In genomic region chr14:104468623-104468970, GRCm38 (mm10) we compare ENCODE assay signal across 9 mouse cellular contexts. TPM values are rescaled to one million over a fixed set of nuclear protein-coding genes. Genes with fewer than 3 reads are reported as not detected.
A peak's percentile ranks its signal among the peaks of the same experiment; 100 is the strongest.
DNase-seq lines count a peak whose midpoint lies in the region; ATAC-seq and TF ChIP-seq lines count a peak whose summit lies in the region.
"Had no signal": no experiment of that assay in that cellular context is flagged by ENCODE, and none has a peak within 500 bp of the region (broad histone marks: within the 10 kb centered on the region; RNA-seq: fewer than 3 reads in every experiment).

No protein-coding gene starts in this region.

- 11% methylated on average over 6 of the region's 6 CpGs for WGBS in lung, embryonic 14.5 days
- WGBS in hindbrain, embryonic 10.5 days, result 4% methylated on average over 6 of the region's 6 CpGs
- WGBS in limb, embryonic 13.5 days, result 10% methylated on average over 6 of the region's 6 CpGs
- WGBS in neural tube, embryonic 15.5 days, result 4% methylated on average over 6 of the region's 6 CpGs

- H3K36me3 ChIP-seq in lung, embryonic 14.5 days (ENCODE audit: insufficient read depth), result no peaks in the 10 kb centered on the region
- H3K36me3 ChIP-seq in hindbrain, embryonic 10.5 days, result no peaks in the 10 kb centered on the region
- H3K36me3 ChIP-seq in limb, embryonic 13.5 days, result no peaks in the 10 kb centered on the region
- no peaks in the 10 kb centered on the region for H3K36me3 ChIP-seq in neural tube, embryonic 15.5 days

- no peak for DNase-seq in lung, embryonic 14.5 days
- DNase-seq in lung, adult 18-20 months, result no peak
- DNase-seq in hindbrain, embryonic 10.5 days (ENCODE audit: low spot score), result no peak
- no peak for DNase-seq in adrenal gland, adult 18-20 months (ENCODE audit: low spot score in 2 of 2)
- DNase-seq in right cerebral cortex, postnatal 4 days, result no peak
- DNase-seq: adrenal gland, adult 8-10 months had no signal

- peaks cover 93% of the 10 kb centered on the region for H3K27me3 ChIP-seq in lung, embryonic 14.5 days (ENCODE audit: insufficient read depth, low read length)
- H3K27me3 ChIP-seq in hindbrain, embryonic 10.5 days (ENCODE audit: insufficient read depth, poor library complexity, severe bottlenecking), result peaks cover 97% of the 10 kb centered on the region
- peaks cover 95% of the 10 kb centered on the region for H3K27me3 ChIP-seq in limb, embryonic 13.5 days
- peaks cover 62% of the 10 kb centered on the region for H3K27me3 ChIP-seq in neural tube, embryonic 15.5 days (replicated peaks)

- H3K9me3 ChIP-seq in lung, embryonic 14.5 days (ENCODE audit: low read depth, low read length), result no peaks in the 10 kb centered on the region
- no peaks in the 10 kb centered on the region for H3K9me3 ChIP-seq in hindbrain, embryonic 10.5 days
- H3K9me3 ChIP-seq in limb, embryonic 13.5 days, result no peaks in the 10 kb centered on the region
- no peaks in the 10 kb centered on the region for H3K9me3 ChIP-seq in neural tube, embryonic 15.5 days (replicated peaks)

- H3K4me1 ChIP-seq in lung, embryonic 14.5 days (ENCODE audit: insufficient read depth), result peaks cover 2% of the 10 kb centered on the region; the same call in 1 of the 2 replicates
- peaks cover 44% of the 10 kb centered on the region for H3K4me1 ChIP-seq in hindbrain, embryonic 10.5 days (replicated peaks)
- peaks cover 33% of the 10 kb centered on the region for H3K4me1 ChIP-seq in limb, embryonic 13.5 days
- H3K4me1 ChIP-seq in neural tube, embryonic 15.5 days, result peaks cover 52% of the 10 kb centered on the region

- no peak for ATAC-seq in lung, embryonic 14.5 days (ENCODE audit: insufficient read depth)
- no peak for ATAC-seq in limb, embryonic 13.5 days (ENCODE audit: low FRiP score, low read depth)
- no peak for ATAC-seq in neural tube, embryonic 15.5 days (ENCODE audit: low FRiP score)

- no peak overlapping the region for H3K4me2 ChIP-seq in lung, embryonic 14.5 days
- H3K4me2 ChIP-seq in limb, embryonic 13.5 days (replicated peaks), result peak overlapping the region; percentile 85; the same call in 1 of the 2 replicates
- peak overlapping the region; percentile 80 for H3K4me2 ChIP-seq in neural tube, embryonic 15.5 days

- no peak overlapping the region for H3K27ac ChIP-seq in lung, embryonic 14.5 days (ENCODE audit: low read depth)
- H3K27ac ChIP-seq in hindbrain, embryonic 10.5 days, result no peak overlapping the region
- H3K27ac ChIP-seq in limb, embryonic 13.5 days, result no peak overlapping the region
- no peak overlapping the region for H3K27ac ChIP-seq in neural tube, embryonic 15.5 days (replicated peaks)
- H3K27ac ChIP-seq: left cerebral cortex, adult 2 months had no signal

- TF ChIP-seq CTCF in lung, embryonic 14.5 days (IDR thresholded peaks at IDR 0.05; ENCODE audit: low read depth), result no peak

- H3K9ac ChIP-seq in lung, embryonic 14.5 days, result no peak overlapping the region
- H3K9ac ChIP-seq in limb, embryonic 13.5 days, result no peak overlapping the region
- no peak overlapping the region for H3K9ac ChIP-seq in neural tube, embryonic 15.5 days (replicated peaks)

- peak overlapping the region; percentile 49; the same call in 1 of the 2 replicates for H3K4me3 ChIP-seq in lung, embryonic 14.5 days (ENCODE audit: low read depth, low read length)
- peak overlapping the region; percentile 66 for H3K4me3 ChIP-seq in hindbrain, embryonic 10.5 days
- H3K4me3 ChIP-seq in limb, embryonic 13.5 days, result no peak overlapping the region
- H3K4me3 ChIP-seq in neural tube, embryonic 15.5 days (replicated peaks), result peak overlapping the region; percentile 58
- H3K4me3 ChIP-seq: left cerebral cortex, adult 2 months had no signal

RNA-seq across cellular contexts. Expression of gene Pou4f1, which starts 0.8 kb away (rescaled TPM):
- polyA plus RNA-seq in lung, embryonic 14.5 days (2014; fragmentation: Nextera tagmentation; extraction: Ambion mirVana), result 0.16 and 0.24 TPM in 2 replicates
- 26.6 and 40.7 TPM in 2 replicates for polyA plus RNA-seq in hindbrain, embryonic 10.5 days (2016; fragmentation: Nextera tagmentation; extraction: Ambion mirVana)
- 0.80 and 0.87 TPM in 2 replicates for polyA plus RNA-seq in limb, embryonic 13.5 days (2015; fragmentation: Nextera tagmentation; extraction: Ambion mirVana)
- polyA plus RNA-seq in neural tube, embryonic 15.5 days (2015; fragmentation: Nextera tagmentation; extraction: Ambion mirVana), result 58.7 and 73.4 TPM in 2 replicates
- under 1 TPM in 1 of 2 experiments, not detected in 1; 0.20 TPM for total RNA-seq in adrenal gland, adult 18-20 months (2021)
- total RNA-seq: left cerebral cortex, adult 2 months had no signal

RNA-seq across cellular contexts. Expression of gene Rnf219, which starts 53.8 kb away (rescaled TPM):
- polyA plus RNA-seq in lung, embryonic 14.5 days (2014; fragmentation: Nextera tagmentation; extraction: Ambion mirVana), result 35.1 and 37.4 TPM in 2 replicates
- 31.5 and 46.8 TPM in 2 replicates for polyA plus RNA-seq in hindbrain, embryonic 10.5 days (2016; fragmentation: Nextera tagmentation; extraction: Ambion mirVana)
- 35.3 and 38.0 TPM in 2 replicates for polyA plus RNA-seq in limb, embryonic 13.5 days (2015; fragmentation: Nextera tagmentation; extraction: Ambion mirVana)
- polyA plus RNA-seq in neural tube, embryonic 15.5 days (2015; fragmentation: Nextera tagmentation; extraction: Ambion mirVana), result 30.7 and 32.3 TPM in 2 replicates
- 1 to 10 TPM; 5.5 to 7.5 TPM for total RNA-seq in adrenal gland, adult 18-20 months (2021)

Comparison
In these comparisons a context has a peak if more than half of its experiments do, and no peak if none do; other contexts are left out.
1. RNA of gene Pou4f1, which starts 0.8 kb away (polyA plus RNA-seq): 58.7 to 73.4 TPM in neural tube, embryonic 15.5 days and 26.6 to 40.7 TPM in hindbrain, embryonic 10.5 days; 0.80 to 0.87 TPM in limb, embryonic 13.5 days and 0.16 to 0.24 TPM in lung, embryonic 14.5 days; every median in the first group is over 10 times any median in the second.